Mouse (Mus musculus) cerebellum, adult 8-10 months (tissue): ENCODE measurements around the gene Gm36079.
"Not testable (repeated sequence)": the region's sequence is repeated elsewhere in the genome, so short reads cannot be mapped to it uniquely, and the experiment has no call there.

ENCODE experiments used
- DNase-seq: peaks from one replicate; pipeline ENCODE4 v3.0.0; 2022

Gm36079 gene

GRCm38 (mm10) chr13:120015348-120016007, 11.3 kb downstream of the Gm36079 start:
- not testable (repeated sequence) for DNase-seq

GRCm38 (mm10) chr13:120013962-120014361, 12.8 kb downstream of the Gm36079 start:
- not testable (repeated sequence) for DNase-seq

- not testable (repeated sequence) for DNase-seq
These were observed 13.3 kb downstream of the Gm36079 start for GRCm38 (mm10) chr13:120013544-120013943.

GRCm38 (mm10) chr13:120010068-120010467, 16.7 kb downstream of the Gm36079 start:
- DNase-seq = not testable (repeated sequence)

GRCm38 (mm10) chr13:119999215-119999614, 27.6 kb downstream of the Gm36079 start:
- DNase-seq = not testable (repeated sequence)

- not testable (repeated sequence) for DNase-seq
These were observed 28.2 kb downstream of the Gm36079 start for GRCm38 (mm10) chr13:119998442-119999086.

GRCm38 (mm10) chr13:119991917-119992496, 34.8 kb downstream of the Gm36079 start:
- DNase-seq = not testable (repeated sequence)

- not testable (repeated sequence) for DNase-seq
These were observed 35.5 kb downstream of the Gm36079 start for GRCm38 (mm10) chr13:119991264-119991663.
